Mouse (Mus musculus): ENCODE data around the gene Apol9a.
"Not testable (repeated sequence)": the region's sequence is repeated elsewhere in the genome, so short reads cannot be mapped to it uniquely, and the experiment has no call there.

DNA sequence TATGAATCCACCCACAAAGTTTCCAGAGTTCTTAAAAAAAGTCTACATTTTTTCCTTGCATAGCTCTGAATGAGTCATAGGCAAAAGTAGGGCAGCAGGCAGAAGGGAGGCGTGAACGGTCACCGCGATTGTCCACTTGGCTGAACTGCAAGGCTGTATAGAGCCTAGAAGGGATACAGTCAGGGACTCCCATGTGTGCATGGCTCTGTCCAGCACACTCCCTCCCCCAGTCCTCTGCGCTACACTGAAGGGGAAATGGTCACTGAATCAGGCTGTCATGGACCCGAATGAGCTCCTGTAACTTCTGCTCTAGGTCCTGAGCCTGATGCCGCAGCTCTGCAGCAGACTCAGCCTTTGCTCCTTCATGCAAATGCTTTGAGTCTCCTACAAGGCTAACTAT, 12.0 kb upstream of the Apol9a start:
- TF ChIP-seq CTCF (IDR thresholded peaks at IDR 0.05; ENCODE audit: low read depth, low read length); EP300 (IDR thresholded peaks at IDR 0.05; ENCODE audit: insufficient read depth, low read depth, low read length); POLR2A (IDR thresholded peaks at IDR 0.05; ENCODE audit: insufficient read depth, low read length): not testable (repeated sequence)
